Mouse (Mus musculus) midbrain, embryonic 16.5 days (tissue): ENCODE measurements around the gene Dpep3. TPM values are rescaled to one million over a fixed set of nuclear protein-coding genes. Genes with fewer than 3 reads are reported as not detected.
A peak's percentile ranks its signal among the peaks of the same experiment; 100 is the strongest.

Experiments
- ATAC-seq: fragments of 200-750 bp; cut with Nextera tagmentation; 2 replicates; pipeline ENCODE4 v1.8.0; 2017; ENCODE audit warnings: moderate TSS enrichment
- H3K27ac ChIP-seq: fragments of 300-500 bp; sonication (generic); 2 replicates; pipeline ENCODE4 v1.5.1; 2014; ENCODE audit warnings: mild to moderate bottlenecking, low read length, mixed read lengths
- H3K27me3 ChIP-seq: fragments of 300-500 bp; sonication (generic); 2 replicates; pipeline ENCODE4 v1.6.1; 2014; ENCODE audit warnings: low read depth, low read length, mixed read lengths; ENCODE audit not compliant: control insufficient read depth, insufficient read depth
- H3K36me3 ChIP-seq: fragments of 300-500 bp; sonication (generic); 2 replicates; pipeline ENCODE4 v1.6.1; 2014; ENCODE audit warnings: mild to moderate bottlenecking, low read length, moderate library complexity, mixed read lengths; ENCODE audit not compliant: control insufficient read depth, insufficient read depth
- H3K4me1 ChIP-seq: fragments of 300-500 bp; sonication (generic); 2 replicates; pipeline ENCODE4 v1.6.1; 2014; ENCODE audit warnings: mild to moderate bottlenecking, low read length, mixed read lengths; ENCODE audit not compliant: control insufficient read depth, insufficient read depth
- H3K4me2 ChIP-seq: fragments of 300-500 bp; sonication (generic); 2 replicates; pipeline ENCODE4 v1.6.1; 2014; ENCODE audit warnings: mild to moderate bottlenecking, low read length, mixed read lengths
- H3K4me3 ChIP-seq: fragments of 300-500 bp; sonication (generic); 2 replicates; pipeline ENCODE4 v1.5.1; 2014; ENCODE audit warnings: low read depth, mild to moderate bottlenecking, low read length, moderate library complexity, mixed read lengths
- H3K9ac ChIP-seq: fragments of 300-500 bp; sonication (generic); 2 replicates; pipeline ENCODE4 v1.6.1; 2014; ENCODE audit warnings: low read depth, low read length, mixed read lengths
- H3K9me3 ChIP-seq: fragments of 300-500 bp; sonication (generic); replicated peaks from 2 replicates; pipeline ENCODE4 v1.6.1; 2014; ENCODE audit warnings: mild to moderate bottlenecking, low read length, mixed read lengths; ENCODE audit not compliant: control insufficient read depth, poor library complexity, severe bottlenecking
- WGBS: fragments of 180-500 bp; shearing (Covaris S2); extraction: QIAGEN DNeasy Blood & Tissue Kit; methylation state at CpG from one replicate; pipeline ENCODE4 v1.1.7; 2014; 5-methylcytosine and 5-hydroxymethylcytosine counted together
- polyA plus RNA-seq: library from polyadenylated mRNA; unstranded; fragments of >200 nt; fragmentation: Nextera tagmentation; extraction: Ambion mirVana; gene quantifications from 2 replicates; pipeline ENCODE4 v1.2.1, GENCODE M21; 2015

The Dpep3 gene
- polyA plus RNA-seq, 1 experiment from 2014 or later, result not detected

- Histone ChIP-seq H3K9me3 (no peaks in the 10 kb centered on the region), H3K36me3 (no peaks in the 10 kb centered on the region), H3K4me1 (no peaks in the 10 kb centered on the region), H3K9ac (no peak overlapping the region), H3K27ac (no peak overlapping the region), H3K4me3 (no peak overlapping the region), H3K27me3 (no peaks in the 10 kb centered on the region), H3K4me2 (no peak overlapping the region)
- ATAC-seq, result peak; percentile 59
- WGBS, result 69% methylated on average over 10 of the region's 10 CpGs
Measured at GRCm38 (mm10) chr8:105949350-105949749, 29.9 kb downstream of the Dpep3 start.

GRCm38 (mm10) chr8:105943321-105943739, 35.9 kb downstream of the Dpep3 start, which contains the start of gene Lcat:
Lcat (minus strand) TSS chr8:105943382.
- Histone ChIP-seq H3K4me1 (peaks cover 1% of the 10 kb centered on the region; the same call in 1 of the 2 replicates), H3K9ac (no peak within 1 kb of the TSS), H3K27ac (no peak within 1 kb of the TSS; the same call in 1 of the 2 replicates), H3K4me2 (no peak within 1 kb of the TSS), H3K9me3 (no peaks in the 10 kb centered on the region), H3K27me3 (no peaks in the 10 kb centered on the region), H3K4me3 (no peak within 1 kb of the TSS), H3K36me3 (no peaks in the 10 kb centered on the region)
- 53% methylated on average over 7 of the region's 8 CpGs for WGBS
- peak; percentile 53; the same call in 1 of the 2 replicates for ATAC-seq

DNA sequence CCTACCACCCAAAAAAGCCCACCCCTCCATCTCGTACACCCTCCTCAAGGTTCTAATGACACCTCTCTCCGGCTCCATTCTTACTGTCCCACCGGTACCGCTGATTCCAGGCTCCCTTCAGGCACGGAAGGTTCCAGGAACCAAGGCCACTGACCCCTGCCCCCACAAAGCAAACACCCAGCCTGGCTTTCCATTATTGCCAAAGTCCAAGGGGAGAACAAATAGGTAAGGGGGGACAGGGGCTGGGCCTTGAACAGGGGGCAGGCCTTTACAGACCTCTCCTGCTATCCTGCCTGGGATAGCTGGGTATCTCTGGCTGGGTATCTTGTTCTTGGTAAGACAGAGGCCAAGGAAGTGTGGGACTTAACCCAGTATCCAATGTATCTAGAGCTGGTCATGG, 36.7 kb downstream of the Dpep3 start:
- Histone ChIP-seq H3K9ac (no peak overlapping the region), H3K36me3 (no peaks in the 10 kb centered on the region), H3K9me3 (no peaks in the 10 kb centered on the region), H3K27ac (no peak overlapping the region), H3K4me3 (no peak overlapping the region), H3K4me2 (no peak overlapping the region), H3K4me1 (peaks cover 5% of the 10 kb centered on the region), H3K27me3 (no peaks in the 10 kb centered on the region)
- ATAC-seq, result no peak
- 96% methylated on average over 5 of the region's 5 CpGs for WGBS

GRCm38 (mm10) chr8:105942026-105942425, 37.2 kb downstream of the Dpep3 start:
- no peaks in the 10 kb centered on the region for H3K9me3 ChIP-seq
- H3K27ac ChIP-seq, result no peak overlapping the region
- no peak overlapping the region for H3K4me3 ChIP-seq
- no peaks in the 10 kb centered on the region for H3K36me3 ChIP-seq
- H3K27me3 ChIP-seq, result no peaks in the 10 kb centered on the region
- H3K4me2 ChIP-seq, result no peak overlapping the region
- WGBS, result 94% methylated on average over 11 of the region's 11 CpGs
- ATAC-seq, result no peak
- H3K9ac ChIP-seq, result no peak overlapping the region
- peaks cover 5% of the 10 kb centered on the region for H3K4me1 ChIP-seq

GRCm38 (mm10) chr8:105938306-105938669, 40.9 kb downstream of the Dpep3 start, which contains the start of gene Psmb10:
Psmb10 (minus strand) TSS chr8:105938444.
- Histone ChIP-seq H3K4me3 (peak within 1 kb of the TSS; percentile 63), H3K4me2 (peak within 1 kb of the TSS; percentile 95), H3K9ac (peak within 1 kb of the TSS; percentile 85), H3K27ac (peak within 1 kb of the TSS; percentile 92), H3K9me3 (no peaks in the 10 kb centered on the region), H3K4me1 (peaks cover 14% of the 10 kb centered on the region), H3K36me3 (no peaks in the 10 kb centered on the region), H3K27me3 (no peaks in the 10 kb centered on the region)
- 30% methylated on average over 4 of the region's 4 CpGs for WGBS
- no peak for ATAC-seq

DNA sequence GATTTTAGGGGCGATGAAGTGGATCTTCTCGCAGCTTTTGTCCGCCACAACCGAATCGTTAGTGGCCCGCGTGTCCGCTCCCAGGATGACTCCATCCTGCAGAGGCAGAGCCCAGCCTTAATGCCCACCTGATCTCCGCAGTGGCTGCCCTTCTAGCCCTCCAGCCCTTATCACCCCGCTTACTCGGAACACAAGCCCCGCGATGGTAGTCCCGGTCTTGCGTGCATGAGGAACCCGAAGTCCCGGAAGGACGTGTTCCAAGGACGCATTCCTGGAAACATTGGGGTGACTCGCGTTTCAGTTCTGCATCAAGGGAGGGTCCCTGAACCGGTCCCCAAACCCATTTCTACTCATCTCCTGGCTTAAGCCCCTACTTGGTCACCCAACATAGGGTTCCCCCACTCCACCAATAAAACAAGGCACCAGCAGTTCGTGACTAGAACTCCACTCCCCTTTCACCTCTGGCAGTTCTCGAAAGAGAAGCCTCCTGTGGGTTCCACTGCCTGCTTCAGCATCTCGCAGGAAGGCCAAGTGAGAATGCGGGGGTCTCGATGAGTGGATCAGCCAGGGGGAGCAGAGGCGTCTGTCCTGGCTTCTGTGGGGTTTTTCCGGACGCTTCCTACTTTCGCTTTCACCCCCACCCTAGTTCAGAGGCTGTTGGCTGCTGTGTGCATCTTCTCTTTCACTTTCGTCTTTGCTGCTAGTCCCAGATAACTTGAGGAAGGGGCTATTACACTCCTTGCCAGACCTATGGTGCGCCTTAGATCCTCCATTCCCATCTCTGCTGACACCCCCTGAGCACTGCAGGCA, 41.5 kb downstream of the Dpep3 start:
- H3K9me3 ChIP-seq, result no peaks in the 10 kb centered on the region
- peak; percentile 50 for ATAC-seq
- H3K4me2 ChIP-seq, result peak overlapping the region; percentile 95
- peaks cover 14% of the 10 kb centered on the region for H3K4me1 ChIP-seq
- H3K27ac ChIP-seq, result peak overlapping the region; percentile 92
- peak overlapping the region; percentile 85 for H3K9ac ChIP-seq
- no peaks in the 10 kb centered on the region for H3K36me3 ChIP-seq
- WGBS, result 2% methylated on average over 33 of the region's 33 CpGs
- H3K27me3 ChIP-seq, result no peaks in the 10 kb centered on the region
- H3K4me3 ChIP-seq, result peak overlapping the region; percentile 63

GRCm38 (mm10) chr8:105936866-105937475, 42.3 kb downstream of the Dpep3 start:
- peak overlapping the region; percentile 92 for H3K27ac ChIP-seq
- H3K36me3 ChIP-seq, result no peaks in the 10 kb centered on the region
- peaks cover 14% of the 10 kb centered on the region for H3K4me1 ChIP-seq
- no peaks in the 10 kb centered on the region for H3K9me3 ChIP-seq
- 2% methylated on average over 29 of the region's 30 CpGs for WGBS
- peak overlapping the region; percentile 63 for H3K4me3 ChIP-seq
- ATAC-seq, result peak; percentile 90
- peak overlapping the region; percentile 85 for H3K9ac ChIP-seq
- peak overlapping the region; percentile 95 for H3K4me2 ChIP-seq
- no peaks in the 10 kb centered on the region for H3K27me3 ChIP-seq

- Histone ChIP-seq H3K4me3 (peak overlapping the region; percentile 63), H3K4me2 (peak overlapping the region; percentile 95), H3K4me1 (peaks cover 14% of the 10 kb centered on the region), H3K27ac (peak overlapping the region; percentile 75), H3K9me3 (no peaks in the 10 kb centered on the region), H3K27me3 (no peaks in the 10 kb centered on the region), H3K36me3 (no peaks in the 10 kb centered on the region), H3K9ac (peak overlapping the region; percentile 85)
- no peak for ATAC-seq
- WGBS, result 31% methylated on average over 7 of the region's 7 CpGs
Measured at GRCm38 (mm10) chr8:105935863-105936603, 43.2 kb downstream of the Dpep3 start.
